Mouse (Mus musculus) lung, postnatal 0 days (tissue): ENCODE data around the gene Fto.

Source experiments
- CTCF ChIP-seq: IDR thresholded peaks from 2 replicates; pipeline ENCODE4 v1.5.1; 2016; ENCODE audit warnings: antibody characterized with exemption, mild to moderate bottlenecking
- EP300 ChIP-seq: IDR thresholded peaks from 2 replicates; pipeline ENCODE4 v1.6.1; 2016; ENCODE audit warnings: antibody characterized with exemption, mild to moderate bottlenecking, control low read depth

DNA sequence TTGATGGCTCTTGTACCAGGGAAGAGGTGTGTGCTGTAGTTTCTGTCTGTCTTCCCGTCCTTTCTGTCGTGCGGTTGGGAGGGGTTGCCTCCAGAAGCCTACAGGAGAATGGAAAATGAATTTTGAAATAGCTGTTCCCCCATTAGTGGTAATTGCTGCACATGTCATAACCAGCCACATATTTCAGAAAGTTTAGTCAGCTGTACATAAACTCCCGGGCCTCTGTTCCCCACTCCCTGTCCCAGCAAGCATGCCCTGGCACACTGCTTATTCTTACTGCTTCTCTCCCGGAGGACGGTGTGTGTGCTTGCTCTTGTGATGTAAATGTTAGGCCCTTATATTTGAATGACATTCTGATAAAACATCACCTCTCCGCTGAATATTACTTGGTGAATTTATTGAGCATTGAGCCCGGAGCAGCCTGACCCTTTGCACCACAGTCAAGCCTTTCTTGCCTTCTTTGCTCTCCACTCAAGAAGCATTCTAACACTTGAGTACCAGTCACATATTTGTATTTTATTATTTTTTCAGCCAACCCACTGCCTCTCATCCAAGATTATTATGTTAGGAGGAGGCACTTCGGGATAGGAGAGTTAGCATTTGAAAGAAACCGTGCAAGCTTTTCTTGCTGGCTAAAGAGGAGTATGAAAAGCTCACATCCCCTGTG, 175.6 kb downstream of the Fto start:
- TF ChIP-seq CTCF (no peak), EP300 (no peak)
